Mouse (Mus musculus): ENCODE data around the gene Tmem140. TPM values are rescaled to one million over a fixed set of nuclear protein-coding genes. Genes with fewer than 3 reads are reported as not detected.
A peak's percentile ranks its signal among the peaks of the same experiment; 100 is the strongest.

The Tmem140 gene
- total RNA-seq, 4 experiments from 2014 or later: 14.1 to 33.3 (median 18.4) TPM

DNA sequence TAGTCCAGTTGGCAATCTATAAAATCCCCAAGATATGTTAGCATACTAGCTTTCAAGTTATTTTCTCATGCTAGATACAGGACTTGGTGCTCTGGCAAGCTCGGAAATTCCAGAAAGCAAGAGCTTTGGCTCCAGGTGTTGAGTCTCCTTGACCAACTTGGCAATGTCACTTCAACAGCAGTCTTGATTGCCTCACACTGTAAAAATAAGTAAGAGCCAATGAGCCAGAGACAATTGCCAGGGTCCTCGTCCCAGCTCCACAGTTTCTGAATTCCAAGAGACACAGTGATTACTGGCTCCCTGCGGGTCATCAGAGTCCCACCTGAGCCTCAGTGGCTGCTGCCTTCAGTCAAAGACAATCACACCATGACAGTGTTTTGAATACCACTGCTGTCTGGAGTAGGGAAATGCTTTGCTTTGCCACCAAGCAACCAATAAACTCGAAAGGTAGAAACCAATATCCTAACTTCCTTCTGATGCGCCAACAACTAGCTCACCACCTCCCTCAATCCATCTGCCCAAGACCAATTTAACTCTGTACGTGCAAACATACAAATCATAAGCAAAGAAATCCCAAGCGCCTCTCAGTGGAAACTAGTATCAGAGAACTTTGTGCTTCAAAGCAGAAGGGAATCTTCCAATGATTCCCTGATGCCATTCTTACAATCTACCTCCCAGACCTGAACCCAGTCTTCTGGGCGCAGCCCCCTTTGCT, 46.8 kb downstream of the Tmem140 start:
- no peak for DNase-seq

DNA sequence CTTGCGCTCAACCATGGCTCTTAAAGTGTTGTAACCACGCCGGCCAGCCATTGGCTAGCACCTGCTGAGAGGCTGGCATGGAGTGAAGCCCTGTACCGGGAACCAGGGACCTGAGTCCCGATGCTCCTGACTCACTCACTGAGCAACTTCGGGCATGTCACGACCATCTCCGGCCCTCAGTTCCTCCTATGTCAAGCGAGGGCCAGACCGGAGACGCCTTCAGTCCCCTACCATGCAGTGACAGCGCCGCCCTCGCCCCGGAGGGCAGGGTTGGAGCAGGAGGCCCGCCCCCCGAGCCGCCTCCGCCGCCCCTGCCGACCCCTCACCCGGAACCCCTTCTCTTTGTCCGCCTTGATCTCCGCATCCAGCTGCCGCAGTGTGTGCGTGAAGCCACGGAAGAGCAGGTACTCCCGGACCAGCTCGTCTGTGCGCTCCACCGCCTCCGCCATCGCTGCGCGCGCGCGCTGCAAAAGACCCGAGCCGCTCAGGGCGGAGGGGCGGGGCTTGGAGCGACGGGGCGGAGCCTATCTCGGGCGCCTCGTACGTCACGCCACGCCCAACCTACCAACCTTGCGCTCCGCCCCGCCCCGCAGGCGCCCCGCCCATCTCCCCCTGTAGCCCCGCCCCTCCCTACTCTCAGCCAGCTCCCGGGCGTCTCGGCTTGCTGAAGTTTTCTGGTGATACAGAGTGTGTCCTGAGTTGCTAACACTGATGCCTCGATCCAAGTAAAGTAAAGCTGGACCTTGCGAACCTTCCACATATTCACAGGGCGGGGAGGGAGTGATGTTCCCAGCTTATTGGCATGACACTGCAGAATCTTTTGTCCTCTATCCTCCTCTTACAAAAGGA, 47.6 kb downstream of the Tmem140 start, which contains the start of gene Wdr91:
Gene Wdr91 (minus strand): TSS at position 506 of the 849 bp plus-strand sequence.
- DNase-seq: peak; percentile 77

DNA sequence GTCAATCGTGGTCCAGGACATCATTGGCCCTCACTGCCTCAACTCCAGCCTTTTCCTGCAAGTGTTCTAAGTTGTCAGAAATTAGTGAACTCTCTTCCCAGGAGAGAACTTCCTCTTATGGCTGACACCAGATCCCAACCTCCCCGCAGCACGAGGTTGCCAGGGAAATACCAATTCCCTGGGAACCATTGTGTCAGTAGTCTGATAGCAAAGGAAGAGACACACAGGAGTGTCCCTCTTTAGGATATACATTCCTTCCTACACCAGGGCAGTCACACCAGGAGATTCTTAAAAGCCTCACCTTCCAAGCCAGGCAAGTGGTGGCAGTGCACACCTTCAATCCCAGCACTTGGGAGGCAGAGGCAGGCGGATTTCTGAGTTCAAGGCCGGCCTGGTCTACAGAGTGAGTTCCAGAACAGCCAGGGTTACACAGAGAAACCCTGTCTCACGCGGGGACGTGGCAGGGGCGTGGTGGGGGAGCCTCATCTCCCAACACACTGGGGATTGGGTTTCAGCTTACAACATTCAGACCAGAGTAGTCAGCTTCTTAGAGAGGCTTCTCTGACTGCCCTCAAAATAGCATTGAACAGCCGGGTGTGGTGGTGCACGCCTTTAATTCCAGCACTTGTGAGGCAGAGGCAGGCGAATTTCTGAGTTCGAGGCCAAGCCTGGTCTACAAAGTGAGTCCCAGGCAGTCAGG, 50.5 kb downstream of the Tmem140 start:
- DNase-seq: no peak

DNA sequence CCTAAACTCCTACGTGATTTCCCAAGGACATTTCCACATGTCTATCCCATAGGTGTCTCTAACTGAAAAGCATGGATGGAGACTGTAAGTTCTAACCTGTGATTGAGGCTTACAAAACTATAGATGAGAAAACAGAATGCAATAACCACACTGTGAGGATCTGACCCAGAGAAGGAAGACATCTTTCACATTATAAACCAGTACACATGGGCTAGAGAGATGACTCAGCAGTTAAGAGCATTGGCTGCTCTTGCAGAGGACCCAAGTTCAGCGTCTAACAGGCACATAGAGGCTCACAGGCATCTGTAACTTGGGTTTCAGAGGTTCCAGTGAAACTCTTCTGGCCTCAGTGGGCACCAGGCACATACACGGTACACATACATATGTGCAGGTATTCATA, 51.5 kb downstream of the Tmem140 start:
- DNase-seq: no peak

DNA sequence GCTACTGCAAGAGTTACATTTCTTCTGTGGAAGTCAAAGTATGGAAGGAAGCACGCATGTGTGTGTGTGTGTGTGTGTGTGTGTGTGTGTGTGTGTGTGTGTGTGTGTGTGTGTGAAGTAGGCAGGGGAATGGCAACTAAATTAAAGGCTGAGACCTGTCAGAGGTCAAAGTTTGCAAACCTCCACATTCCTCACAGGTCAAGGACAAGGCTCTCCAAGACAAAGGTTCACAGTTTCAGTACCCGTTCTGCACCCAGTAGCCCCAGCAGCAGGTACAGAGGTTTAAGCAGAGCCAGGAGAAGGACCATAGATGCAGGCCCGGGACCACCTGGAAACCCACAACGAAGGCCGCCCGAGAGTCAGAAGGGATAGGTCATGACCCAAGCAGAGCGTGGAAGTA, 56.2 kb downstream of the Tmem140 start:
- DNase-seq: no peak

DNA sequence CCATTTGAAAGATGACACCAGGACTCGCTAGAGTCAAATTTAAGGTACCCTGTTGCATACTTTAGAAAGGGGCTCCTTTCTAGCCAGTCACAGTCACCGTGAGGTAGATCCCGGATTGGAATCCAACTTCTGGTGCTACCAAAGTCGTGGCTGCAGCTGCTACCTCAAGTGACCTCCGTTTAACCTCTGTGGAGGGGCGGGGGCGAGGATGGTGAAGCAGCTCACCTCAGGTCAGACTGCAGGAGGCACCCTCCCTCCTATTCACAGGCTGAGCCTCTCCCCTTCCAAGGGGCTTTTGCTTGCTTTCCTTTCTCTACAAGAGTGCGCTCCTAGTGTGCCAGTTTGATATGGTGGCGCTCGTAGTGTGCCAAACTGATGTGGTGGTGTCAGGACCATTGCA, 57.0 kb downstream of the Tmem140 start, which contains the start of gene Stra8:
Gene Stra8 (plus strand): TSS at position 208 of the 400 bp plus-strand sequence.
- no peak for DNase-seq

DNA sequence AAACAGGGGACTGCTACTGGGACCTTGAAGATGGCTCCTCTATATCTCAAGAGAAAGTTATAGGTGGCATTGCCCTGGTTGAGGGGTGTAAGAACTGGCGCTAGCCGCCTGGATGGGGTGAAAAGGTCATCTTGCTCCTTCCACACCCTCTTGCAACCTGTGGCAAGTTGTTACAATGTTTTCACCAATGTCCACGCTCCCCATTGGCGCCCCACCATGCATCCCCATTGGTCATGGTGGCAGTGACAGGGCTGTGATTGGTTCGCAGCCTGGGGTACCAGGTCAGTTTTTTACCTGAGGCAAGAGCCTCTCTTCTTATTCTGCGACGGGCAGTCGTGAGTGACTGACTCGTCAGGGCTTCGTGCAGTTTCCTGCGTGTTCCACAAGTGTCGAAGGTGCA, 57.7 kb downstream of the Tmem140 start:
- no peak for DNase-seq

DNA sequence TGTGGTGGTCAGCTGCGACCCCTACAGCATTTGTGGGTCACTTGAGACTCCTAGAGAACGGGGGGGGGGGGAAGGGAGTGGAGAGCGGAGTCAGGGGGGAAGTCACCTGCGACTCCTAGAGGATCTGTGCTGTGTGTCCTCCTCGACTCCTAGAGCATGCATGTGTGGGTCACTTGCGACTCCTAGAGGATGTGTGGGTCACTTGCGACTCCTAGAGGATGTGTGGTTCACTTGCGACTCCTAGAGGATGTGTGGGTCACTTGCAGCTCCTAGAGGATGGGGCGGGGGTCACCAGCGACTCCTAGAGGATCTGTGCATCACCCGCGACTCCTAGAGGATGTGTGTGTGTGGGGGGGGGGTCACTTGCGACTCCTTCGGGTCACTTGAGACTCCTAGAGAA, 59.0 kb downstream of the Tmem140 start:
- no peak for DNase-seq

Other genes starting within 250 kb of the Tmem140 start
- 10 to 100 TPM; 11.9 to 19.2 (median 14.7) TPM for gene Agbl3, start 82.7 kb upstream of the Tmem140 start, total RNA-seq (2022)
- gene Cyren, start 14.9 kb downstream of the Tmem140 start, total RNA-seq (2022): 1 to 10 TPM; 6.9 to 9.0 (median 7.9) TPM
- 10 to 100 TPM; 11.2 to 24.0 (median 17.3) TPM for gene Wdr91, start 47.7 kb downstream of the Tmem140 start, total RNA-seq (2022)
- gene Stra8, start 57.0 kb downstream of the Tmem140 start, total RNA-seq (2022): not detected
- gene Slc23a4, start 125.3 kb downstream of the Tmem140 start, total RNA-seq (2022): under 1 TPM; 0.32 to 0.83 (median 0.54) TPM

Measured in adrenal gland, adult 8-10 months (tissue).